Mouse (Mus musculus) kidney, postnatal 0 days (tissue): Measurements from ENCODE around the gene Vars. TPM values are rescaled to one million over a fixed set of nuclear protein-coding genes. Genes with fewer than 3 reads are reported as not detected.
"Not testable (repeated sequence)": the region's sequence is repeated elsewhere in the genome, so short reads cannot be mapped to it uniquely, and the experiment has no call there.

Experiments used
- ATAC-seq: fragments of 200-750 bp; cut with Nextera tagmentation; replicated peaks from 2 replicates; pipeline ENCODE4 v1.8.0; 2017; ENCODE audit warnings: low read depth, moderate number of reproducible peaks, moderate TSS enrichment, moderate library complexity; ENCODE audit not compliant: low FRiP score
- DNase-seq: peaks from one replicate; pipeline ENCODE4 v3.0.0-alpha.2; 2016; ENCODE audit warnings: low spot score
- H3K27ac ChIP-seq: fragments of 300-500 bp; sonication (generic); 2 replicates; pipeline ENCODE4 v1.5.1; 2014; ENCODE audit warnings: mild to moderate bottlenecking
- H3K27me3 ChIP-seq: fragments of 300-500 bp; sonication (generic); 2 replicates; pipeline ENCODE4 v1.6.1; 2014; ENCODE audit warnings: low read length, mixed read lengths; ENCODE audit not compliant: insufficient read depth
- H3K36me3 ChIP-seq: fragments of 300-500 bp; sonication (generic); 2 replicates; pipeline ENCODE4 v1.6.1; 2014; ENCODE audit warnings: low read length, mixed read lengths; ENCODE audit not compliant: insufficient read depth
- H3K4me1 ChIP-seq: fragments of 300-500 bp; sonication (generic); replicated peaks from 2 replicates; pipeline ENCODE4 v1.6.1; 2014; ENCODE audit warnings: antibody characterized with exemption, low read length, mixed read lengths; ENCODE audit not compliant: insufficient read depth
- H3K4me2 ChIP-seq: fragments of 300-500 bp; sonication (generic); 2 replicates; pipeline ENCODE4 v1.6.1; 2014; ENCODE audit warnings: mild to moderate bottlenecking, low read length, moderate library complexity, mixed read lengths
- H3K4me3 ChIP-seq: fragments of 300-500 bp; sonication (generic); replicated peaks from 2 replicates; pipeline ENCODE4 v1.5.1; 2014; ENCODE audit warnings: low read depth, low read length
- H3K9ac ChIP-seq: fragments of 300-500 bp; sonication (generic); 2 replicates; pipeline ENCODE4 v1.6.1; 2014; ENCODE audit warnings: low read depth, low read length
- H3K9me3 ChIP-seq: fragments of 300-500 bp; sonication (generic); replicated peaks from 2 replicates; pipeline ENCODE4 v1.6.1; 2016; ENCODE audit warnings: low read length, inconsistent platforms, mixed read lengths
- CTCF ChIP-seq: IDR thresholded peaks from 2 replicates; pipeline ENCODE4 v1.5.1; 2016; ENCODE audit warnings: antibody characterized with exemption, low read depth, mild to moderate bottlenecking, moderate library complexity
- WGBS: fragments of 180-500 bp; shearing (Covaris S2); extraction: QIAGEN DNeasy Blood & Tissue Kit; methylation state at CpG from one replicate; pipeline ENCODE4 v1.1.7; 2014; 5-methylcytosine and 5-hydroxymethylcytosine counted together
- polyA plus RNA-seq: library from polyadenylated mRNA; unstranded; fragments of >200 nt; fragmentation: Nextera tagmentation; extraction: Ambion mirVana; gene quantifications from 2 replicates; pipeline ENCODE4 v1.2.1, GENCODE M21; 2015

Gene Vars
- polyA plus RNA-seq, 1 experiment from 2014 or later: 61.3 TPM

- DNase-seq (peak; percentile 96), ATAC-seq (peak; percentile 92)
- H3K27me3 ChIP-seq, H3K4me1 ChIP-seq, H3K36me3 ChIP-seq, H3K9me3 ChIP-seq: not testable (repeated sequence)
- Histone ChIP-seq H3K4me2 (peak within 1 kb of the TSS; percentile 62), H3K4me3 (peak within 1 kb of the TSS; percentile 26; the same call in 1 of the 2 replicates), H3K27ac (peak within 1 kb of the TSS; percentile 60; the same call in 1 of the 2 replicates), H3K9ac (peak within 1 kb of the TSS; percentile 47; the same call in 1 of the 2 replicates)
- 2% methylated on average over 27 of the region's 33 CpGs for WGBS
Measured at GRCm38 (mm10) chr17:34972069-34972749, 28.6 kb upstream of the Vars start, which contains the start of the genes Hspa1a and Hspa1l. Gene Hspa1a (minus strand): TSS chr17:34972156. Gene Hspa1l (plus strand): TSS chr17:34972703.

DNA sequence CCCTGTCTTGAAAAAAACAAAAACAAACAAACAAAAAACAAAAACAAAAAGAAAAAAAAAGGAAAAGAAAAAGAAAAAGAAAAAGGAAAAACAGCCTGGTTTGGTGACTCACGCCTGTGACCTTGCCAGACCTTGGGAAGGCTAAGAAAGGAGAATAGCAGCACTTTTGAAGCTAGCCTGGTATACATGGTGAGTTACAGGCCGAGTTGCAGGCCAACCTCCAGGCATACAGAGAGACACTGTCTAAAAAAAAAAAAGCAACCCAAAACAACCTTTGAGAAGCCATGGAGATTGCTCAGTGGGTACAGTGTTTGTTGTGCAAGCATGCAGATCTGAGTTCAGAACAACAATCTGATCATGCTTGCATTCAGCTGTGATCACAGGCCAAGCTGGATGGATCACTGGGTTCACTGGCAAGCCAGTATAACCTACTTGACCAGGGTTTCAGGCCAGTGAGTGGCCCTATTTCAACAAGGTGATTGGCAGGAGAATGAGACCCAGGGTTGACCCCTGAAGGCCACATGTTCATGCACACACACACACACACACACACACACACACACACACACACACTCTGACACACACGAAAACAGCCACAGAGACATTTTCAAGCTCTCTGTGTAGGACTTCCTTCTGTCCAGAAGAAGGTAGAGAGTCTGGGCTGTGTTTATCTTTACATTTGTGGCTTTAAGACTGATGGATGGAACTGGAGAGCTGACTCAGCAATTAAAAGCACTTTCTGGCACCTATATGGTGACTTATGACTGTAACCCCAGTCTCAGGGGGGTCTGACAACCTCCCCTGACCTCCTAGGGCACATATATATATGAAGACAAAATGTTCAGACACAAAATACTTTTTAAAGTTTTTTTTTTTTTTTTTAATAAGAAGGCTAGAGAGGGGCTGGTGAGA lies 24.9 kb upstream of the Vars start:
- H3K4me1 ChIP-seq: 0 out of 2 replicates have a peak, but pooled peaks cover 7% of the 10 kb centered on the region
- ATAC-seq: no peak
- no peak for TF ChIP-seq CTCF
- no peaks in the 10 kb centered on the region for H3K9me3 ChIP-seq
- H3K9ac ChIP-seq: no peak overlapping the region
- H3K27me3 ChIP-seq: no peaks in the 10 kb centered on the region
- DNase-seq: no peak
- no peak overlapping the region for H3K4me2 ChIP-seq
- 78% methylated on average over 3 of the region's 3 CpGs for WGBS
- no peak overlapping the region for H3K27ac ChIP-seq
- no peaks in the 10 kb centered on the region for H3K36me3 ChIP-seq
- no peak overlapping the region for H3K4me3 ChIP-seq

GRCm38 (mm10) chr17:34977000-34977399 lies 23.8 kb upstream of the Vars start:
- Histone ChIP-seq H3K4me1 (0 out of 2 replicates have a peak, but pooled peaks cover 7% of the 10 kb centered on the region), H3K9ac (no peak overlapping the region), H3K36me3 (no peaks in the 10 kb centered on the region), H3K4me3 (no peak overlapping the region), H3K9me3 (no peaks in the 10 kb centered on the region), H3K4me2 (no peak overlapping the region), H3K27me3 (no peaks in the 10 kb centered on the region), H3K27ac (no peak overlapping the region)
- WGBS: 93% methylated on average over 20 of the region's 20 CpGs
- TF ChIP-seq CTCF: no peak
- ATAC-seq (no peak), DNase-seq (no peak)

- Histone ChIP-seq H3K27me3 (no peaks in the 10 kb centered on the region), H3K4me3 (no peak overlapping the region), H3K4me1 (0 out of 2 replicates have a peak, but pooled peaks cover 6% of the 10 kb centered on the region), H3K36me3 (no peaks in the 10 kb centered on the region), H3K9me3 (no peaks in the 10 kb centered on the region), H3K27ac (no peak overlapping the region), H3K9ac (no peak overlapping the region), H3K4me2 (no peak overlapping the region)
- no peak for ATAC-seq
- TF ChIP-seq CTCF: no peak
- DNase-seq: no peak
- 86% methylated on average over 27 of the region's 27 CpGs for WGBS
Measured at GRCm38 (mm10) chr17:34978239-34978638, 22.5 kb upstream of the Vars start.

DNA sequence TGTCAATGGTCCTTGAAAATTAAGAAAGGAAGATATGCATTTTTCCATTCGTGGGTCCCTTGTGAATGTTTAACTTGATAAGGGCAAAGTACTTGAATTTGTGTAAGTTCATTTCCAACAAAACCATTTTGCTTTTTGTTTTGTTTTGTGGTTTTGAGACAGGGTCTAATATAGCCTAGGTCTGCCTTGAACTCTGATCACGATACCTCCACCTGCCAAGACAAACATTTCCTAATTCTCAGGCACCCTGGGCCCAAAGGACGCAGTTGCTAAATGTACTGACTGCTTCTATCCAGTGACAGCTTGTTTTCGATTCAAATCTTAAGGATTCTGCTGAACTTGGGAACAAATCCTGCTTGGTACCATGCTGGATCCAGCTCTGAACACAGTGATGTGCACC lies 21.2 kb upstream of the Vars start:
- no peak overlapping the region for H3K4me2 ChIP-seq
- ATAC-seq: no peak
- DNase-seq: no peak
- no peaks in the 10 kb centered on the region for H3K36me3 ChIP-seq
- H3K4me1 ChIP-seq: 0 out of 2 replicates have a peak, but pooled peaks cover 6% of the 10 kb centered on the region
- 86% methylated on average over 4 of the region's 4 CpGs for WGBS
- H3K27me3 ChIP-seq: no peaks in the 10 kb centered on the region
- TF ChIP-seq CTCF: no peak
- H3K27ac ChIP-seq: no peak overlapping the region
- no peaks in the 10 kb centered on the region for H3K9me3 ChIP-seq
- no peak overlapping the region for H3K9ac ChIP-seq
- H3K4me3 ChIP-seq: no peak overlapping the region

DNA sequence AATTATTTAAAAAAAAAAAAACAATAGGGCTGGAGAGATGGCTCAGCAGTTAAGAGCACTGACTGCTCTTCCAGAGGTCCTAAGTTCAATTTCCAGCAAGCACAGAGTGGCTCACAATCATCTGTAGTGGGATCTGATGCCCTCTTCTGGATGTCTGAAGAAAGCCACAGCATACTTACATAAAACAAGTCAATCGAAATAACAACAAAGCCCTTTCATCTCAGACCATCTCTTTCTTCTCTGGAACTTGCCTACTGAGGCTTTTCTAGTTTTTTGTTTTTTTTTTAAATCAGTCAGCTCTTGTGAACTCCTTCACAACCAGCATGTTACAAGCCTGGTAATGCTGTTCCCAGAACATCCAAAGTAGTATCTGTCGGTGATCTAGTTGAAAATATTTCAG lies 20.1 kb upstream of the Vars start:
- DNase-seq: peak; percentile 93
- H3K4me1 ChIP-seq: 0 out of 2 replicates have a peak, but pooled peaks cover 6% of the 10 kb centered on the region
- H3K27me3 ChIP-seq: no peaks in the 10 kb centered on the region
- peak overlapping the region; percentile 95; the same call in 1 of the 2 replicates for H3K27ac ChIP-seq
- 0 out of 2 replicates have a peak, but pooled peaks cover 5% of the 10 kb centered on the region for H3K36me3 ChIP-seq
- TF ChIP-seq CTCF: peak; percentile 87
- H3K4me3 ChIP-seq: peak overlapping the region; percentile 80
- no peaks in the 10 kb centered on the region for H3K9me3 ChIP-seq
- 9% methylated on average over 2 of the region's 2 CpGs for WGBS
- no peak for ATAC-seq
- H3K4me2 ChIP-seq: peak overlapping the region; percentile 98
- H3K9ac ChIP-seq: peak overlapping the region; percentile 80; the same call in 1 of the 2 replicates
